In genomic region chr15:81839634-81840033, GRCm38 (mm10) we compare ENCODE assay signal across 9 mouse cellular contexts. TPM values are rescaled to one million over a fixed set of nuclear protein-coding genes. Genes with fewer than 3 reads are reported as not detected.
DNase-seq lines count a peak whose midpoint lies in the region; ATAC-seq lines count a peak whose summit lies in the region.
"Had no signal": no experiment of that assay in that cellular context is flagged by ENCODE, and none has a peak within 500 bp of the region (broad histone marks: within the 10 kb centered on the region; RNA-seq: fewer than 3 reads in every experiment).

No protein-coding gene starts in this region.

- H3K27ac ChIP-seq in forebrain, embryonic 12.5 days = 0 out of 2 replicates have a peak overlapping the region, but pooled peaks have one; percentile 42
- no peak overlapping the region for H3K27ac ChIP-seq in forebrain, embryonic 10.5 days
- H3K27ac ChIP-seq in forebrain, embryonic 15.5 days (replicated peaks) = 0 out of 2 replicates have a peak overlapping the region, but pooled peaks have one; percentile 23
- no peak overlapping the region for H3K27ac ChIP-seq in neural tube, embryonic 14.5 days (ENCODE audit: low read depth, low read length)
- H3K27ac ChIP-seq: midbrain, embryonic 12.5 days had no signal

- H3K36me3 ChIP-seq in forebrain, embryonic 12.5 days (replicated peaks) = no peaks in the 10 kb centered on the region
- no peaks in the 10 kb centered on the region for H3K36me3 ChIP-seq in forebrain, embryonic 10.5 days (replicated peaks)
- no peaks in the 10 kb centered on the region for H3K36me3 ChIP-seq in forebrain, embryonic 15.5 days
- no peaks in the 10 kb centered on the region for H3K36me3 ChIP-seq in neural tube, embryonic 14.5 days (ENCODE audit: control insufficient read depth, insufficient read depth, low read length)
- H3K36me3 ChIP-seq: midbrain, embryonic 12.5 days had no signal

- H3K9me3 ChIP-seq in forebrain, embryonic 12.5 days = no peaks in the 10 kb centered on the region
- H3K9me3 ChIP-seq in forebrain, embryonic 10.5 days = no peaks in the 10 kb centered on the region
- no peaks in the 10 kb centered on the region for H3K9me3 ChIP-seq in forebrain, embryonic 15.5 days
- H3K9me3 ChIP-seq in neural tube, embryonic 14.5 days (ENCODE audit: control insufficient read depth, low read length) = no peaks in the 10 kb centered on the region
- H3K9me3 ChIP-seq: midbrain, embryonic 12.5 days had no signal

- no peak for DNase-seq in forebrain, embryonic 10.5 days (ENCODE audit: extremely low spot score, low spot score)
- DNase-seq in adrenal gland, postnatal 10 days = peak; percentile 93
- DNase-seq in heart, postnatal 4 days = peak; percentile 92
- DNase-seq in left cerebral cortex, postnatal 25 days (ENCODE audit: low spot score in 2 of 2) = peak; percentile 62 to 65
- no peak for DNase-seq in thymus, postnatal 36 days

- no peak overlapping the region for H3K4me3 ChIP-seq in forebrain, embryonic 12.5 days (replicated peaks)
- H3K4me3 ChIP-seq in forebrain, embryonic 10.5 days = no peak overlapping the region
- no peak overlapping the region for H3K4me3 ChIP-seq in forebrain, embryonic 15.5 days
- H3K4me3 ChIP-seq in neural tube, embryonic 14.5 days (ENCODE audit: low read depth, low read length) = no peak overlapping the region
- H3K4me3 ChIP-seq: midbrain, embryonic 12.5 days had no signal

- 69% methylated on average over 5 of the region's 5 CpGs for WGBS in forebrain, embryonic 12.5 days
- 77% methylated on average over 5 of the region's 5 CpGs for WGBS in forebrain, embryonic 10.5 days
- 44% methylated on average over 5 of the region's 5 CpGs for WGBS in forebrain, embryonic 15.5 days
- 60% methylated on average over 5 of the region's 5 CpGs for WGBS in neural tube, embryonic 14.5 days

- H3K9ac ChIP-seq in forebrain, embryonic 12.5 days = no peak overlapping the region
- H3K9ac ChIP-seq in forebrain, embryonic 15.5 days (replicated peaks) = no peak overlapping the region
- no peak overlapping the region for H3K9ac ChIP-seq in neural tube, embryonic 14.5 days (replicated peaks; ENCODE audit: low read depth, low read length)
- H3K9ac ChIP-seq: midbrain, embryonic 12.5 days had no signal

- ATAC-seq in forebrain, embryonic 12.5 days (ENCODE audit: low FRiP score) = no peak
- peak; percentile 77 for ATAC-seq in forebrain, embryonic 15.5 days (replicated peaks)
- ATAC-seq in neural tube, embryonic 14.5 days (ENCODE audit: low read depth) = 0 out of 2 replicates have a peak, but pooled peaks have one; percentile 58

- H3K4me1 ChIP-seq in forebrain, embryonic 12.5 days = peaks cover 11% of the 10 kb centered on the region
- H3K4me1 ChIP-seq in forebrain, embryonic 10.5 days = peaks cover 35% of the 10 kb centered on the region
- peaks cover 21% of the 10 kb centered on the region for H3K4me1 ChIP-seq in forebrain, embryonic 15.5 days
- no peaks in the 10 kb centered on the region for H3K4me1 ChIP-seq in neural tube, embryonic 14.5 days (ENCODE audit: control insufficient read depth, insufficient read depth, low read length)

- H3K27me3 ChIP-seq in forebrain, embryonic 12.5 days = peaks cover 9% of the 10 kb centered on the region
- H3K27me3 ChIP-seq in forebrain, embryonic 10.5 days (ENCODE audit: poor library complexity, severe bottlenecking) = peaks cover 31% of the 10 kb centered on the region
- H3K27me3 ChIP-seq in forebrain, embryonic 15.5 days = no peaks in the 10 kb centered on the region
- H3K27me3 ChIP-seq in neural tube, embryonic 14.5 days (ENCODE audit: control insufficient read depth, insufficient read depth, low read length) = no peaks in the 10 kb centered on the region

- intact Hi-C loops in left cerebral cortex, postnatal 25 days (cut with DNase I) = no loop called here

- H3K4me2 ChIP-seq in forebrain, embryonic 12.5 days = no peak overlapping the region
- no peak overlapping the region; the same call in 1 of the 2 replicates for H3K4me2 ChIP-seq in forebrain, embryonic 15.5 days (replicated peaks)
- no peak overlapping the region for H3K4me2 ChIP-seq in neural tube, embryonic 14.5 days (ENCODE audit: low read depth, low read length)
- H3K4me2 ChIP-seq: midbrain, embryonic 12.5 days had no signal

RNA-seq across cellular contexts. Expression of gene Tob2, which starts 19.0 kb away (rescaled TPM):
- polyA plus RNA-seq in forebrain, embryonic 12.5 days (2016; fragmentation: Nextera tagmentation; extraction: Ambion mirVana) = 24.4 and 24.8 TPM in 2 replicates
- polyA plus RNA-seq in forebrain, embryonic 10.5 days (2016; fragmentation: Nextera tagmentation; extraction: Ambion mirVana) = 20.1 and 20.3 TPM in 2 replicates
- 100 to 1,000 TPM; 108 to 183 TPM for total RNA-seq in adrenal gland, postnatal 10 days (2021)
- 20.2 and 21.1 TPM in 2 replicates for polyA plus RNA-seq in forebrain, embryonic 15.5 days (2015; fragmentation: Nextera tagmentation; extraction: Ambion mirVana)
- 10 to 100 TPM; 24.1 to 32.3 TPM for total RNA-seq in heart, postnatal 4 days (2021)
- total RNA-seq in left cerebral cortex, postnatal 25 days (2021) = 10 to 100 TPM; 25.5 to 27.2 TPM
- 12.4 and 13.4 TPM in 2 replicates for polyA plus RNA-seq in neural tube, embryonic 14.5 days (2014; fragmentation: Nextera tagmentation; extraction: Ambion mirVana)

RNA-seq across cellular contexts. Expression of gene Phf5a, which starts 32.1 kb away (rescaled TPM):
- 138 and 140 TPM in 2 replicates for polyA plus RNA-seq in forebrain, embryonic 12.5 days (2016; fragmentation: Nextera tagmentation; extraction: Ambion mirVana)
- polyA plus RNA-seq in forebrain, embryonic 10.5 days (2016; fragmentation: Nextera tagmentation; extraction: Ambion mirVana) = 255 and 271 TPM in 2 replicates
- 10 to 100 TPM; 58.8 to 62.9 TPM for total RNA-seq in adrenal gland, postnatal 10 days (2021)
- polyA plus RNA-seq in forebrain, embryonic 15.5 days (2015; fragmentation: Nextera tagmentation; extraction: Ambion mirVana) = 124 and 128 TPM in 2 replicates
- total RNA-seq in heart, postnatal 4 days (2021) = 10 to 100 TPM; 57.9 to 58.9 TPM
- 10 to 100 TPM; 33.7 to 34.7 TPM for total RNA-seq in left cerebral cortex, postnatal 25 days (2021)
- polyA plus RNA-seq in neural tube, embryonic 14.5 days (2014; fragmentation: Nextera tagmentation; extraction: Ambion mirVana) = 129 and 138 TPM in 2 replicates

RNA-seq across cellular contexts. Expression of gene Aco2, which starts 32.5 kb away (rescaled TPM):
- polyA plus RNA-seq in forebrain, embryonic 12.5 days (2016; fragmentation: Nextera tagmentation; extraction: Ambion mirVana) = 184 and 185 TPM in 2 replicates
- polyA plus RNA-seq in forebrain, embryonic 10.5 days (2016; fragmentation: Nextera tagmentation; extraction: Ambion mirVana) = 147 and 148 TPM in 2 replicates
- 1,000 to 10,000 TPM; 2,299 to 2,557 TPM for total RNA-seq in adrenal gland, postnatal 10 days (2021)
- polyA plus RNA-seq in forebrain, embryonic 15.5 days (2015; fragmentation: Nextera tagmentation; extraction: Ambion mirVana) = 243 and 244 TPM in 2 replicates
- 1,000 to 10,000 TPM; 1,419 to 1,465 TPM for total RNA-seq in heart, postnatal 4 days (2021)
- total RNA-seq in left cerebral cortex, postnatal 25 days (2021) = 100 to 1,000 TPM; 423 to 442 TPM
- 278 and 281 TPM in 2 replicates for polyA plus RNA-seq in neural tube, embryonic 14.5 days (2014; fragmentation: Nextera tagmentation; extraction: Ambion mirVana)

RNA-seq across cellular contexts. Expression of gene Tef, which starts 37.4 kb away (rescaled TPM):
- polyA plus RNA-seq in forebrain, embryonic 12.5 days (2016; fragmentation: Nextera tagmentation; extraction: Ambion mirVana) = 25.8 and 27.2 TPM in 2 replicates
- polyA plus RNA-seq in forebrain, embryonic 10.5 days (2016; fragmentation: Nextera tagmentation; extraction: Ambion mirVana) = 13.5 and 13.7 TPM in 2 replicates
- total RNA-seq in adrenal gland, postnatal 10 days (2021) = 10 to 100 TPM; 68.4 to 74.1 TPM
- 31.9 and 32.6 TPM in 2 replicates for polyA plus RNA-seq in forebrain, embryonic 15.5 days (2015; fragmentation: Nextera tagmentation; extraction: Ambion mirVana)
- total RNA-seq in heart, postnatal 4 days (2021) = 10 to 100 TPM; 38.5 to 40.5 TPM
- total RNA-seq in left cerebral cortex, postnatal 25 days (2021) = 100 to 1,000 TPM; 220 to 246 TPM
- 17.9 and 19.3 TPM in 2 replicates for polyA plus RNA-seq in neural tube, embryonic 14.5 days (2014; fragmentation: Nextera tagmentation; extraction: Ambion mirVana)

Comparison
In these comparisons a context has a peak if more than half of its experiments do, and no peak if none do; other contexts are left out.
1. H3K27ac ChIP-seq: peak in forebrain, embryonic 12.5 days (single experiment) and forebrain, embryonic 15.5 days (single experiment); none in forebrain, embryonic 10.5 days (single experiment) and neural tube, embryonic 14.5 days (single experiment).
2. DNase-seq: peak in adrenal gland, postnatal 10 days (single experiment), heart, postnatal 4 days (single experiment) and left cerebral cortex, postnatal 25 days (2 of 2); none in forebrain, embryonic 10.5 days (single experiment) and thymus, postnatal 36 days (0 of 2).